Mouse (Mus musculus) layer of hippocampus, postnatal 36 days (tissue): ENCODE data around the gene Map3k21. TPM values are rescaled to one million over a fixed set of nuclear protein-coding genes. Genes with fewer than 3 reads are reported as not detected.

ENCODE experiments used
- DNase-seq, 2 experiments: peaks; one replicate each; pipeline ENCODE4 v3.0.0; 2022
- total RNA-seq, 2 experiments: library from RNA; stranded (reverse); gene quantifications; 2 replicates each; pipeline ENCODE4 v1.2.3; 2021

The Map3k21 gene
- total RNA-seq, 2 experiments from 2014 or later = 0.91 to 1.3 TPM

DNA sequence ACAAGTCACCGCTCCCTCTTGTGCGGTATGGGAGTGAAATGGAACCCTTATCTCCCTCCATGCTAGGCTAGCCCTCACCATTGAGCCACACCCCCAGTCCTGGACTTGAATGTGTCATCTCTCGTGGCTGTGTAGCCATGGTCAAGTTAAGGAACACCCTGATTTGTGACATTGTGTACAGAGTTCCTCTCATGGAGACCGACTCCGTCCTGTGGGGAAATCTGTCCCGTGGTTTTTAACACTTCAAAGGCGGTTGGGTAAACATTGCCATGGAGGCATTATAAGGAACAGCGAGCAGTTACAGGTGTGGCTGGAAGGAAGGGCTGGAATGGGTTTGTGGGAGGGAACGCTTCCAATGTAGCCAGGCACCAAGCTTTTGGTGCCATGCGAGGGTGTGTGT, 6.8 kb downstream of the Map3k21 start:
- no peak for DNase-seq

DNA sequence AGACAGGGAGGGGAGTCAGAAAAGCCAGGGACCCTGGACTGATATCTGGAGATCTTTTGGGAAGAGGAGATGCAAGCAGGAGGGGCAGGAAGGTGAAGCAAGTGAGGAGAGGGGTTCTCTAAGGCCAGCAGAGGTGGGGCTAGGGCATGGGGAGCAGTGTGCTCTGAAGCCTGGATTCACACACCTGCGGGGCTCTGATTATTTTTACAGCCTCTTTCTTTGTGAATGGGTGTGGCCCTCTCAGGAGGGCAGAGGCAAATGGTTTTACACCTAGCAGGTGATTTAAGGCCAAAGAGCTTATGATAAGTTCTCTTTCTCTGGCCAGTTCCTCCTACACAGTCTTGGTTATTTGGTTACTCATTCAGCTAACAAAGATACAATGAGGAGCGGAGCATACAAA, 8.5 kb downstream of the Map3k21 start:
- no peak for DNase-seq

DNA sequence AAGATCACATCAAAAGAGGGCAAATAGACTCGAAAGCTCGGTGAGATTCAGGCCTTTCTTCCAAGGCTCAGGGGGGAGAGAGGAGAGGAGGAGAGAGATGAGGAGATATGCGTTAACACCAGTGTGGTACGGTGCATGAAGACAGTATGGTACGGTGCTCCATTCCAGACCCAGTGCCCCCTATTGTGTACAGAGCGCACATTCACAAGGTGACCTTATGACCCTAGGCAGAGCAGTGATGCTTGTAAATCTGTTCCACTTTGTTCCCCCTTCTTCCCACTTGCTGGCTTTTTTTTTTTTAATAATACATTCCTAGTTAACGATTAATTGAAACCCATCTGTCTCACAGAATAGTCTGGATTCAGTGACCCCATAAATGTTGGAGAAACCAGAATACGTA, 9.3 kb downstream of the Map3k21 start:
- no peak for DNase-seq

DNA sequence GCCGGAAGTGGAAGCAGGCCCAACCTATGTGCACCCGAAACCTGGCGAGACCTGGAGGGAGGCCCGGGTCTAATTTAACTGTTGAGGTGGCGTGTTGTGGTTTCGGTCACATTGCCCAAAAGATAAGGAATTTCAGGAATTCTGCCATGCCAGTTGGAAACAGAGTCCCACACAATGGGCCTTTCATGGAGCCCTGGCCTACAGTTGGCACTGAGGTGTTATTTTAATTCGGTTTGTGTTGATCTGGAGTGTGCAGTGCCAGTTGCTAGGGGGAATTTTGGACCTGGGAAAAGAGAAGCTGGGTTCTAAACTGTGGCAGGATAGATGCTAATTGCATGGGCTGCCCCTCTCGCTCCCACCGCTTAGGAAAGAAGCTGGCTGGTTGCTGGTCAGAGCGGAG, 10.0 kb downstream of the Map3k21 start:
- no peak for DNase-seq

DNA sequence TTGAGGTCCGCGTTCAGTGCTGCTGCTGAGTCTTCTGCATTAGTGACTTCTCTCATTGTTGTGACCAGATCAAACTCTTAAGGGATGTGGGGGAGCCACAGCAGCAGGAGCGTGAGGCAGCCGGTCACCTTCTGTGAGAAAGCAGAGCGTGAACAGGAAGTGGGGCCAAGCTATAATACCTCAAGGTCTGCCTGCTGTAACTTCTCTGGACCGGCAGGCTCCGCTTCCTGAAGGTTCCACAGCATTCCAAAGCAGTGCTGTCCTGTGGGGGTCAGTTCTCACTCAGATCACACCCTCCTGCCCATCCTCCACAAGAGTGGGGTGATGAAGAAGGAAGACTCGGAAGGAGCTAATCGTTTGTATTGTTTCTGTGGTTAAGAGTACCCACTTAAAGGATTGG, 10.5 kb downstream of the Map3k21 start:
- DNase-seq = no peak

DNA sequence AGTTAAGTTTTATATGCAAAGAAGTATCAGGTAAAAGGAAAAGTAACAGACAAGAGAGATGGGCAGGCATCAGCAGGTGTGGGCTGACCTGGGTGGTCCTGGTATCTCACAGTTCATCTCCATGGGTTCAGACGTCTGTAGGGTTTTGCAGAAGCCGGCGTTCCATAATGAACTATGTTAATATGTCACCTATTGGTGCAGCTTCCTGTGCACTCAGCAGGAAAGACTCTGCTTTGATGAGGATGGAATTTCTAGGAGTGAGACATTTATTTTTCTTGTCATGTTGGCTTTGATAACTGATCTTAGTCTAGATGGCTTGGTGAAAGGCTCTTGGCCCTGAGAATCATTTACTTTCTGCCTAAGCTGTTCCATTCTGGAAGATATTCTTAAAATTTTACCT, 12.1 kb downstream of the Map3k21 start:
- DNase-seq = no peak

DNA sequence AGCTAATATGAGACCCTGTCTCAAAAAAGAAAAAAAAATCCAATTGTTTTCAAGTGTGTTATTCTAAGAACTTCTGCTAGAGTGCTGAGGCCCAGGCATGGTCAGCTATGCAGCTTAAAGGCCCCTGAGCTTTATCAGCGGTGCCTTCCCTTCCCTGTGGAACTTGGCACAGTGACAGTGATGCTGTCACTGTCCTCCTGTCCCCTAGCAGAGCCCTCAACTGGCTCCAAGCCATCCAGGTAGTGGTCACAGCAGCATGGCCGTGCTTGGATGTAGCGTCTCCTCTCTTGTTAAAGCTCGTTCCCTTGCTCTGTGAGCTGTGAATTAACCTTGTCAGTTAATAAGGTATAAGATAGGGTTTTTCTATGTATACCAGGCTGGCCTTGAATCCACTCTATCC, 16.4 kb downstream of the Map3k21 start:
- DNase-seq = no peak

DNA sequence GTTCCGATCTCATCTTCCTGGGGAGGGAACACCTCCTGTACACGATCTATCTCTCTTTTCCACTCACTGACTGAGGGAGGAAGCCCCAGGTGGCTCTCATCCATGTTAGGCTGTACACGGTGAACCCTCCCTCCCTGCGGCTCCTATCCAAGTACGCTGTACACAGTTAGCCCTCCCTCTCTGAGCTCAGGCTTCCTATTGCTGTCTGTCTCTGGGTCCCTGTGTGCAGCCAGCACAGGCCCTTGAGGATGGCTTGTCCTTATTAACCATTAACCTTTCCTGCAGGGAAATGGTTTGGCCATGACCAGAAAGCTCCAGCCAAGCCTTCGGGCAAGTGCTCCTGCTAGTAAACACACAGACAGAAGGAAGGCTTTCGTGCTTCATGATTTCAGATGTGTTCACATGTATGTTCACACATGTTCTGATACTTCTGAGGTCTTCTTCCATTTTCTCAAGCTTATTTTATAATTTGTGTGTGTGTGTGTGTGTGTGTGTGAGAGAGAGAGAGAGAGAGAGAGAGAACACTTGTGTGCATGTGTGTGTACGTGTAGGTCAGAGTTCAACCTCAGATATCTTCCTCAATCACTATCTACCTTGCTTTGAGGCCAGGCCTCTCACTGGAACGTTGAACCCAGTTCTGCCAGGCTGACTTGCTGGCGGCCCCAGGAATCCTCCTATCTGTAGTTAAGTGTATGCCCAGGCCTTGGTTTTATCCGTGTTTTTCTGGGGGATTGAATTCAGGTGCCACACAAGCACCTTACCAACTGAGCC, 20.2 kb downstream of the Map3k21 start:
- DNase-seq = no peak

DNA sequence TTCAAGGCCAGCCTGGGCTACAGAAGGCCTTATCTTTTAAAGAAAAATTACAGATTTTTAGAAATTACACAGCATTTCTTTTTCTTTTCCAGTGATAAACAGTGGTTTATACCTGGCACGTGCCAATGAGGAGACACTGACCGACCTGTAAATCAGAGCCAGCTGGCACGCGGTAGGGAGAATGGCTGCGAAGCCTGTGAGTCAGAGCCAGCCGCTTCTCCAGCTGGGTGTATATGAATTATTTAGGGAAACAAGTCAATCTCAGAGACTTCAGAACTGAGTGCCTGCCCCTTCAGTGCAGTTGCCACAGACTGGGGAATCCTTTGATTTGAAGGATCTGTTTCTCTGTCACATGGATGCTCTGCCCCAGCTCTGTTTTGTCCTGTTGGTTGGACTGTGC, 21.6 kb downstream of the Map3k21 start:
- DNase-seq = no peak

DNA sequence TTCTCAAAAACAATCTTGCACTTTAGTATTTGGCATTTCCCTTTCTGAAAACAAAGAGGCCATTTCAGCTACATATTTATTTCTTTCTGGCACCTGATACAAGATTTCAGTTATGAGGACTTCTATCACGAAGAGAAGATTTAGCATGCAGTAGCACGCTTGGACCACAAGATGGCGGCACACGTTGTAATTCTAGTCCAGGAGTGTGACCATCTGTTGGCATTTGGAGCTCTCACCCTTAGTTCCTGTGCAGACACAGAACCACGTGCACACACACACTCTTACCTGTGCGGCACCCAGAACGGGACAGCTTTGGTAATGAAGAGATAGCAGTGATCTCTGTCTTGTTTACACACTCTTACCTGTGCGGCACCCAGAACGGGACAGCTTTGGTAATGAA, 25.4 kb downstream of the Map3k21 start:
- DNase-seq = peak; percentile 43 to 51

DNA sequence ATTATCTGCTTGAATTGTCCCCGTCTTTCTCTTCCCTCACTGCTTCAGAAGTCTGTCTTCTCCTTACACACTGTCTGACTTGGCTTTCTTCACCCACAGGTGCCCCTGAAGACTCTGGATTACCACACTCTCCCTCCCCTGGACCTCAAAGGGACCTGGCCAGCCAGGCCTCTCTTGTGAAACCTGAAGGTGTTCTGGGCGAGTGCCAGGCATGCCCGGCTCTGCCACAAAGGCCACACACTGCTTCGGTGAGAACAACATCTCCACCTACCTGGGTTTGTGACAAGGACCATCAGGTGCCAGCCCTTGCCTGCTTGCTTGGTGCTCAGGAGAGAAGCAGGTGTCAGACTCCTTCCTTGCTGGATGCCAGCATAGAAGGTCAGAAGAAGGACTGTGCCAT, 34.3 kb downstream of the Map3k21 start:
- no peak for DNase-seq

DNA sequence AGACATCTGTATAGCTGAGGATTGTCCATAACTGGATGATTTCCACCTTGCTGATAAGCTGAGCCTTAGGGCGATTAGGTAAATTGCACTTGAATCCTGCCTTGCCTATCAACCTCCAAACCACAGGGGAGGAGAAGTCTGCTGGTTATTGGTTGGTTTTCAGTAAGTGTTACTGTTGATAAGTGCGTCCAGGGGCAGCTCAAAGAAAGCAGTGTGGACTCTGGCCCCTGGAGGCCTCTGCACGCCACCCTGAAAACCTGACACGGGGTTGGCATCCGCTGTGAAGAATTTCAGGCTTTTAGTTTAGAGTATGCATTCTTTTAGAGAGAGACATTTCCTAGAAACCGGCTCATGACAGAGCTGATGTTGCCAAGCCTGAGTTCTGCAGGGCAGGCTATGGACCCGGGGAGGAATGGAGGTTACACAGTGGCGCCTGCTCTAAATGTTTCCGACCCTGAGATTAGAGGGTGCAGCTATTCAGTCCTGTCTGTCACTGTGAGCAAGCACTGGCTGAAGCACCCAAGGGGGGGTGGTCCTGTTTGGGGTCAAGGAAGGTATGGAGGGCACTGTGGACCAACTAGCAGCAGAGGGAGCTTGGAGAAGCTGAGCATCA, 38.6 kb downstream of the Map3k21 start:
- DNase-seq = no peak

DNA sequence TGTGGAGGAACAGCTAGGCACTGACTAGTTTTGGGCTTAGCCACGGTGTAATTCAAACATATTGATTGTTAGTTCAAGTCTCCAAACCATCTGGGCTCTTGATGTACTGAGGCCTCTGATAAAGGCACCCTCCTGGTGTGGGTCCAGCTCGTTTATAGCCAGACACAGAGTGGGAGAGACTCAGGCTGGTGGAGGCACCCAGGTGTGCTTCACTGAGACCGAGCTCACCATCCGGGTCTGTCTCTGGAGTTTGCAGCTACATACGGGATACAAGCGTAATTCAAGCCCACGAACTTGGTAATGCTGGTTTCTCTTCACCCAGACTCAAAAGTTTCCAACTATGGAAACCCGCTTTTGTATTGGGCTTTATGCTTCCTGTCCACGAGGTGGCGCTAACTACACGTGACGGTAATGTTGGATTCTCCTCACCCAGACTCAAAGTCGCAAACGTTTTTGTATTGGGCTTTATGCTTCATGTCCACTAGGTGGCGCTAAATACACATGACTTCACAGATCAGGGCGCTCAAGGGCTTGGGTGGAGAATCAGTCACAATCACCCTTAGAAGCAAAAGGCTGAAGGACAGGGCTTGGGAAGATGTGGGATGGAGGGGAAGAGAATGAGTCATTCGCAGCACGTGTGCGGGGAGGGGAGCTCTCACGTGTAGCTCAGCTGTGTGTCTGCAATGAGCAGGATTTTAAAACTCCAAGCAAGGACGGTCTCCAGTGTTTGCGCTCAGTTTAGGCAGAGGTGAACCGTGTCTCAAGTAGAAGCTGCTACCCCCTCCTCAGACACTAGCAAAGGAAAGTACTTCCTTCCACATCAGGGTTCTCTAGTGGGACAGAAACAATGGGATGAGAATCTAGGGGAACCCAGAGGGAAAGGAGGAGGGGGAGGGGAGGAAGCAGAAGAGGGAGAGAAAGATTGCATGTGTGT, 40.0 kb downstream of the Map3k21 start:
- peak; percentile 67 to 76 for DNase-seq

DNA sequence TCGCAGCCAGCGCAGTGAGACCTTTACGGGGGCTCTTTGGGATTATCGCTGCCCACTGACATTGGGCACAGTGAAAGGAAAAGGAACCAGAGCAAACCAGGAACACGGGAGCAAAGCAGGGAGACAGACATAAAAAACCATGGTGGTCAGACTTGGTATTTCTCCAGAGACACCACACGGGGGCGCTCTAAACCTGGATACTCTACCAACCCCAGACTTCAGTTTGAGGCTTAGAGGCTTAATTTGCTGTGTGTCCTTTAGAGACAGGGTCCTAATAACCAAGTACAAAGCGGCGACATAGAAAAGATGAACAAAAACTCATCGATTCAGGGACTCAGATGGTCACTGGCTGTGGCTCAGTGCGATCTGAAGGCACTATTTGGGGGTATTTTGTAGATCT, 45.4 kb downstream of the Map3k21 start:
- DNase-seq = peak; percentile 53 to 54

DNA sequence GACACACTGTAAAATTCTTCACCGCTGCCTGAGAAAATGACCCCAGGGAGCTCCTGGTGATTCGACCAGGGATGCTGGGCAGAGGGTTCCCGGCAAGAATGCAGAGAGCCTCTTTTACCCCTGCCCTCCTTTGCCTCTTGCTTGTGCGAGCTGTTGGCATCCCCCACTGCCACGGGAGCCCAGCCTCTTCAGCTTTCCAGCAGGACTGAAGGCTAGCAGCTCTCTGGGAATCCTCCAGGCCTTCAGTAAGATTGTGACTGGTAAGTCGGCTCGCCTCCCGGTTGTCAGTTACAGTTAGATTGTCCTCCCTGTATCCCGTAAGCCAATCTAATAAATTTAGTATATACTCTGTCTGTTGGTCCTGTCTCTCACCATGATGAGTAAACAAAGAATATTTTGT, 46.5 kb downstream of the Map3k21 start:
- no peak for DNase-seq

DNA sequence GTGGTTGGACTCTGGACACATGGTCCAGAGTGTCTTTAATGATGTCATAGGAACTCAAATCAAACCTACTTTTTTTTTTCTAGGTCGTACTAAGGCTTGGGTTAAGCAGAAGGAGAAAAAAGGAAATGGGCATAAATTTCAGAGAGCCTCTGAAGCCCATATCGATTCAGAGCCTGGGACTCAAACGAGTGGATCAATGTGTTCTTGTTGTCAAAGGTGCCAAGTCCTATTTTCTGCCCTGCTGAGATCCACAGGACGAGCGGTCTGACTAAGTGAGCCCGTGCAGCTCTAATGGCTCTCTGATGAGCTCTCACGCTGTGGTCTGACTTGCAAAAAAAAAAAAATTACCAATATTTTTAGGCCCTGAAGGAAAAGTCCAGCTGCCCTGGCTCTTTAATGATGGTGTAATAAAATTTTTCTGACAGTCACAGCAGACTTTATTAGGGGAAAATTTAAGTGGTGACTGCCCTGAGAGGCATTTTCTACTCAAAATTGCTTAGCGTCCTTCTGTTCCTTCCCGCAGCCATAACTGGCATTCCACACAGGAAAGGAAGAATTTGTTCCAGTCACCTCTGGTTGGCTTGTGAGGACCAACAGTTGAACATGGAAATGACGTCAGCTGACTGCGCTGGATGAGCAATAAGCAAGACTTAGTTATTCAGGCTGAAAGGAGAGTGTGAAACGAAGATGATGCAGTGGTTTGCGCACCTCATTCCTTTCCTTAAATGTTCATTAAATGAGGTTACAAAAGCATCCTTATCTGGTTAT, 47.2 kb downstream of the Map3k21 start:
- DNase-seq = no peak

DNA sequence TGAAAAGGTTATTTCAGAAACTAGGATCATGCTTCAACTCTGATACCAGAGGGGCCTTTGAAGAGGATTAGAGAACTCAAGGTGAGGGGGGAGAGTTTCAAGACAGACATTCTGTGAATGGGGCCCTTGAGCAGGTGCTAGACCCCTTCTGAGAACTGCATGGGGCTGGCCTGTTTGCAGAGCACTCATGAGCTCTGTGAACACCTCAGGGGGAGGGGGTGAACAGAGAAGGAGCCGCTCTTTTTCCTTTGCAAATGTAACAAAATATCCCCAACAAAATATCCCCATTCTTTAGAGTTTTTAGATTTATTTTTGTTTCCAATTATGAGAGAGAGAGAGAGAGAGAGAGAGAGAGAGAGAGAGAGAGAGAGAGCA, 47.7 kb downstream of the Map3k21 start:
- no peak for DNase-seq

DNA sequence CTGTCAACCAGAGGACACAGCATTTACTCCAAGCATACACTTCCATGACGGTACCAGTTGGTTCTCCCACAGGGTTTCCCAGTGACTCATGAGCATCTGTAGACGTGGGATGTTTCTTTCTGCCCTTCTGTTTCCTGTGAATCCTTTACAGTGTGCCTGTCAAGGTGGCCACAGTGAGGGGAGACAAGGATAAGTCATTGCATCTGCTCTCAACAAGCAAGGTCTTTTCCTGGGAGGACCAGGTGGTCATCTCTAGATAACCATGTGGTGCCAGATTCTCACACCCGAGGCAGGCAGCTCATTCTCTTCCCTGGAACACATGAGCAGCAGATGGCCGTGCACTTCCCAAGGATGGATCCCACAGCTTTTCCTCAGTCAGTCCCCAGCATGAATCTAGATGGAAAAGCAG, 49.1 kb downstream of the Map3k21 start:
- peak; percentile 69 to 71 for DNase-seq

DNA sequence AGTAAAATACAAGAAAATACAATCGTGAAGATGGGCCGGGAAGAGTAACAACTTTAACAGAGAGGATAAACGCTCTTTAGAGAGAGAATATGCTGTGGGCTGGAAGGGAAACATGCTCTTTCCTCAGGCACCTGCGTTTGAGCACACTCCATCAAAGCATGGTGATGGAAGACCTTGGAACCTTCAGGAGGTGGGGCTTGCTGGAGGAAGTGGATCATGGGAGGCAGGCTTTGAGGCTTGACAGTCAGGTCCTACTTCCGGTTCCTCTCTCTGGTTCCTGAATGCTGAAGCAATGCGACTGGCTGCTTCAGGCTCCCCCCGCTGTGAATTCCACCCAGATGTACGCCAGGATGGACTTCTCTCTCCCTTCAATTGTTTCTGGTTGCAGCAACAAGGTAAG, 49.8 kb downstream of the Map3k21 start:
- no peak for DNase-seq

DNA sequence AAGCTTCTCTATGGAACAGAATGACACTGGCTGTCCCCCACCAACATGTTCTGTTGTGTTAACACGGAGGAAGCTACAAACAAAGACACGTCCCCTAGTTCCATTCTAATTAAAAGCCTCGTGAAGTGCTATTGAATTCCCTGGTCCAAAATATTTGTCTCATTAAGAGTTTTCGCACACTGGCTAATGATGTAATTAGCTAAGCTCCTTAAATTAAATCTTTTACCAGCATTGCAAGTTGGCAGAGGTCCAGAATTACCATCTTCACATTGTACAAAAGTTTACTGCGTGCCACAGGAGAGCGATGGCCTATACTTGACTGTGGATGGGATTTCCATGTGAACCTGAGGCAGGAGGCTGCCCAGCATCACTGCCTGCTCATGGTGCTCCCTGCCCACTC, 51.5 kb downstream of the Map3k21 start:
- DNase-seq = no peak

DNA sequence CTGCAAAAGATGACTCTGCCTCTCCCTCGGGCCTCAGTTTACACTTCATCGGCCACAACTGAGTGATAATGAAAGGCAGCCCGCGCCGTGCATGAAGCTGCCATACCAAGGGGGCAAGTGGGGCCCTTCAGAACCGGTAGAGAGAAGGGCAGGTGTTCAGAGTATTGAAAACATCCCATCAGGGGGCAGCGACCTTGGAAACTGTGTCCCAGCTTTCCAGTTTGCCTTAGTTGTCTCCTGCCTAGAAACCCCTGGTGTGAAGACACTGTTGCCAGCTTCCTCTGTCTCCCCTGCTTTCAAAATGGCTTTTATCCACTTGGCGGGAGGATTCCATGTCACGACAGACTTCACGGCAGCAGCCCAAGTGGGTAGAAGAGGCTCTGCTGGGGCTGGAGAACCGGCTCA, 53.6 kb downstream of the Map3k21 start:
- DNase-seq = no peak

DNA sequence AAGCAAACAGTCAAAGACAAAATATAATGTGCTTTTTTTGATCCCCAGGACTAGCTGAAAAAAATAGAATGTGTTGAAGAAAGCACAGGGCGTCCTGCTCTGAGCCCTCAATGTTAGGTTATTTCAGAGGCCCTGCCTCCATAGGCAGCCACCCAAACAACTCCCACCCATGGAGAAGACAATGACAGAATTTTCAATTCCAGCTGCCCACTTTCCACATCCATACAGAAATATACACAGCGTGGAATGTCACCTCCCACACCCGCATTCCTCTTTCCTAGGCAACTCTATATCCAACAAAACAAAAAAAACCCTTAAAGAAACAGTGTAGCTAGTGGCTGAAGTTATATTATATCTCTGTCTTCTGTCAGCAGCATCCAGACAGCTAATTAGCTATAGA, 61.1 kb downstream of the Map3k21 start:
- DNase-seq = peak in 1 of 2 experiments; percentile 45

DNA sequence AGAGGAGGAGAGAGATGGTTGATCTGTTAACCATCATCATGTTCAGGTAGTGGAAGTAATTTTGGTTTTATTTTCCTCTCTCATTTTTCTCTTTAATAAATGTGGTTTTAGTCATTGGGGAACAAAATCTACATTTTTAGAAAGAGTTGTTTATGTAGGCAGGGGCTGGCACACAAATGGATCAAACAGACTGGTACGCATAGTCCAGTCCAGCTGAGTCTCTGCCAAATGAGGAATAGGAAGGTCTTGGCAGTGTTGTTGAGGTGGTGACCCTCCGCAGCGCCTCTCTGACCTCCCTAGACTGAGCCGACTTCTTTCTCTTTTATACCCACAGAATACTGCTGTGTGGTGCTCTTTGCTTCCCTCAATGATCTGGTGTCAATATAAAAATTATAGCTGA, 65.7 kb downstream of the Map3k21 start:
- DNase-seq = no peak
